Comparison of ENCODE assay signal across 19 mouse cellular contexts in the genomic region with DNA sequence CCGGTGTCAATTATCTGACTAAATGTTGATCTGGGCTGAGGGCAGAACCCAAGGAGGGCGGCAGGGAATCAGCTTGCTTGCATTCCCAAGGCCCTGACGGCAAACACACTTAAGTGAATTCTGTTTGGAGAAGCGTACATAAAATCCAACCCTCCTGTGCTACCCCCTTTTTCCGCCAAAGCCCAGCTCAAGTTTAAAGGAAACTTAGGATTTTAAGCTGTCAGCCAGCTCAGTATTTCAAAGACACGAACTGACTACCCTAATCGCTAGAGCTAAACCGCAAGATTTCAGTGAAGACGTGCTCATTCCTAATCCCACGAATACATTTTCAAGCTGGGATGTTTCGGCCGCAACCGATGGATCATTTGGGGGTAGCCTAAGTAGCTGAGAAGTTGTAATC.
DNase-seq lines count a peak whose midpoint lies in the region; ATAC-seq and TF ChIP-seq lines count a peak whose summit lies in the region.
"Had no signal": no experiment of that assay in that cellular context is flagged by ENCODE, and none has a peak within 500 bp of the region (broad histone marks: within the 10 kb centered on the region; RNA-seq: fewer than 3 reads in every experiment).

No protein-coding gene starts in this region.

- TF ChIP-seq POLR2A in lung, adult 2 months (IDR thresholded peaks at IDR 0.05; ENCODE audit: borderline replicate concordance, extremely low read depth, low read depth, low read length): no peak
- no peak for TF ChIP-seq POLR2A in brain, embryonic 14.5 days (IDR thresholded peaks at IDR 0.05; ENCODE audit: borderline replicate concordance, extremely low read depth, insufficient read depth, insufficient read length, poor library complexity, severe bottlenecking)

- H3K36me3 ChIP-seq in embryonic facial prominence, embryonic 11.5 days (replicated peaks; ENCODE audit: control insufficient read depth, insufficient read depth, low read depth, low read length): no peaks in the 10 kb centered on the region
- no peaks in the 10 kb centered on the region; the same call in 1 of the 2 replicates for H3K36me3 ChIP-seq in embryonic facial prominence, embryonic 10.5 days (replicated peaks)
- no peaks in the 10 kb centered on the region for H3K36me3 ChIP-seq in lung, embryonic 14.5 days (ENCODE audit: insufficient read depth)
- no peaks in the 10 kb centered on the region for H3K36me3 ChIP-seq in stomach, embryonic 16.5 days (ENCODE audit: control insufficient read depth, insufficient read depth, low read length)
- H3K36me3 ChIP-seq: G1E; heart, embryonic 12.5 days had no signal

- no peak overlapping the region for H3K9ac ChIP-seq in embryonic facial prominence, embryonic 11.5 days (replicated peaks; ENCODE audit: low read length)
- H3K9ac ChIP-seq in lung, embryonic 14.5 days: no peak overlapping the region
- peak overlapping the region; percentile 16; the same call in 1 of the 2 replicates for H3K9ac ChIP-seq in stomach, embryonic 16.5 days (ENCODE audit: low read length)
- H3K9ac ChIP-seq: forebrain, embryonic 15.5 days; heart, embryonic 12.5 days; hindbrain, embryonic 14.5 days had no signal

- DNase-seq in embryonic facial prominence, embryonic 11.5 days (ENCODE audit: low spot score): peak; percentile 24
- no peak for DNase-seq in embryonic facial prominence, embryonic 10.5 days (ENCODE audit: low spot score)
- DNase-seq in lung, embryonic 14.5 days: peak; percentile 16
- DNase-seq in lung, adult 2 months: no peak
- DNase-seq in brain, embryonic 14.5 days (ENCODE audit: low read depth): peak; percentile 38
- DNase-seq in gastrocnemius, postnatal 14 days: no peak
- DNase-seq: adrenal gland, postnatal 10 days; B cell, adult 2 months; cerebellum, adult 11-12 months; cerebellum, adult 9-10 months; cerebellum, postnatal 25 days; gastrocnemius, postnatal 25 days had no signal

- no peak overlapping the region for H3K27ac ChIP-seq in embryonic facial prominence, embryonic 11.5 days (replicated peaks; ENCODE audit: low read depth, low read length)
- H3K27ac ChIP-seq in embryonic facial prominence, embryonic 10.5 days (replicated peaks): no peak overlapping the region
- no peak overlapping the region for H3K27ac ChIP-seq in lung, embryonic 14.5 days (ENCODE audit: low read depth)
- peak overlapping the region; percentile 14; the same call in 1 of the 2 replicates for H3K27ac ChIP-seq in stomach, embryonic 16.5 days (ENCODE audit: low read length)
- H3K27ac ChIP-seq: forebrain, embryonic 15.5 days; hindbrain, embryonic 10.5 days; hindbrain, embryonic 14.5 days had no signal

- intact Hi-C loops in gastrocnemius, postnatal 14 days (cut with DNase I; ENCODE audit: low total_unique reads): no loop called here

- 60% methylated on average over 13 of the region's 13 CpGs for WGBS in embryonic facial prominence, embryonic 11.5 days
- WGBS in embryonic facial prominence, embryonic 10.5 days: 71% methylated on average over 13 of the region's 13 CpGs
- WGBS in lung, embryonic 14.5 days: 42% methylated on average over 13 of the region's 13 CpGs
- WGBS in lung, adult 2 months: 74% methylated on average over 13 of the region's 13 CpGs
- WGBS in stomach, embryonic 16.5 days: 31% methylated on average over 13 of the region's 13 CpGs

- H3K9me3 ChIP-seq in embryonic facial prominence, embryonic 11.5 days (replicated peaks; ENCODE audit: control insufficient read depth, low read length): no peaks in the 10 kb centered on the region
- no peaks in the 10 kb centered on the region for H3K9me3 ChIP-seq in embryonic facial prominence, embryonic 10.5 days
- H3K9me3 ChIP-seq in lung, embryonic 14.5 days (ENCODE audit: low read depth, low read length): no peaks in the 10 kb centered on the region
- no peaks in the 10 kb centered on the region for H3K9me3 ChIP-seq in stomach, embryonic 16.5 days (replicated peaks; ENCODE audit: control insufficient read depth, low read length)
- H3K9me3 ChIP-seq: forebrain, embryonic 15.5 days; heart, embryonic 12.5 days; hindbrain, embryonic 10.5 days had no signal

- H3K4me3 ChIP-seq in embryonic facial prominence, embryonic 11.5 days (ENCODE audit: low read depth, low read length): no peak overlapping the region
- no peak overlapping the region for H3K4me3 ChIP-seq in embryonic facial prominence, embryonic 10.5 days
- H3K4me3 ChIP-seq in lung, embryonic 14.5 days (ENCODE audit: low read depth, low read length): no peak overlapping the region
- no peak overlapping the region for H3K4me3 ChIP-seq in lung, adult 2 months (replicated peaks; ENCODE audit: extremely low read depth, low read depth, low read length)
- H3K4me3 ChIP-seq in stomach, embryonic 16.5 days (replicated peaks; ENCODE audit: low read length): no peak overlapping the region
- H3K4me3 ChIP-seq: forebrain, embryonic 15.5 days; heart, embryonic 12.5 days; hindbrain, embryonic 10.5 days had no signal

- H3K27me3 ChIP-seq in embryonic facial prominence, embryonic 11.5 days (ENCODE audit: control insufficient read depth, insufficient read depth, low read length): no peaks in the 10 kb centered on the region
- H3K27me3 ChIP-seq in embryonic facial prominence, embryonic 10.5 days (replicated peaks; ENCODE audit: low read depth, poor library complexity, severe bottlenecking): no peaks in the 10 kb centered on the region
- no peaks in the 10 kb centered on the region for H3K27me3 ChIP-seq in lung, embryonic 14.5 days (ENCODE audit: insufficient read depth, low read length)
- H3K27me3 ChIP-seq in stomach, embryonic 16.5 days (ENCODE audit: control insufficient read depth, insufficient read depth, low read length): no peaks in the 10 kb centered on the region
- H3K27me3 ChIP-seq: forebrain, embryonic 15.5 days; heart, embryonic 12.5 days had no signal

- no peak overlapping the region for H3K4me2 ChIP-seq in embryonic facial prominence, embryonic 11.5 days (ENCODE audit: low read depth, low read length)
- no peak overlapping the region for H3K4me2 ChIP-seq in lung, embryonic 14.5 days
- H3K4me2 ChIP-seq in stomach, embryonic 16.5 days (ENCODE audit: low read depth, low read length): peak overlapping the region; percentile 48
- H3K4me2 ChIP-seq: forebrain, embryonic 15.5 days; heart, embryonic 12.5 days; hindbrain, embryonic 14.5 days had no signal

- no peak for ATAC-seq in embryonic facial prominence, embryonic 11.5 days (replicated peaks; ENCODE audit: insufficient number of reproducible peaks, low FRiP score, low TSS enrichment, low read depth)
- ATAC-seq in lung, embryonic 14.5 days (ENCODE audit: insufficient read depth): no peak
- ATAC-seq in stomach, embryonic 16.5 days (ENCODE audit: insufficient read depth, low FRiP score): no peak
- ATAC-seq: CD4-positive, CD25-positive, alpha-beta regulatory T cell, adult 4 months; forebrain, embryonic 15.5 days had no signal

- no peaks in the 10 kb centered on the region; the same call in 1 of the 2 replicates for H3K4me1 ChIP-seq in embryonic facial prominence, embryonic 11.5 days (ENCODE audit: control insufficient read depth, insufficient read depth, low read length)
- peaks cover 18% of the 10 kb centered on the region for H3K4me1 ChIP-seq in embryonic facial prominence, embryonic 10.5 days
- H3K4me1 ChIP-seq in lung, embryonic 14.5 days (ENCODE audit: insufficient read depth): peaks cover 6% of the 10 kb centered on the region; the same call in 1 of the 2 replicates
- H3K4me1 ChIP-seq in lung, adult 2 months (ENCODE audit: control insufficient read depth, insufficient read depth, low read length): no peaks in the 10 kb centered on the region
- peaks cover 12% of the 10 kb centered on the region for H3K4me1 ChIP-seq in stomach, embryonic 16.5 days (ENCODE audit: control insufficient read depth, insufficient read depth, low read length)
- H3K4me1 ChIP-seq: heart, embryonic 12.5 days had no signal

- no peak for TF ChIP-seq CTCF in lung, embryonic 14.5 days (IDR thresholded peaks at IDR 0.05; ENCODE audit: low read depth)
- TF ChIP-seq CTCF in lung, adult 2 months (IDR thresholded peaks at IDR 0.05; ENCODE audit: insufficient read depth, low read length): no peak
- TF ChIP-seq CTCF in brain, embryonic 14.5 days (IDR thresholded peaks at IDR 0.05; ENCODE audit: borderline replicate concordance, extremely low read depth, insufficient read depth, insufficient read length): no peak

Comparison
In these comparisons a context has a peak if more than half of its experiments do, and no peak if none do; other contexts are left out.
1. DNase-seq: peak in embryonic facial prominence, embryonic 11.5 days (single experiment), lung, embryonic 14.5 days (single experiment) and brain, embryonic 14.5 days (single experiment); none in embryonic facial prominence, embryonic 10.5 days (single experiment), lung, adult 2 months (single experiment) and gastrocnemius, postnatal 14 days (single experiment).